Mouse (Mus musculus) right cerebral cortex, postnatal 14 days (tissue): Measurements from ENCODE around the gene Tmem102.

Source experiments
- DNase-seq: peaks from one replicate; pipeline ENCODE4 v3.0.0; 2022

The Tmem102 gene

DNA sequence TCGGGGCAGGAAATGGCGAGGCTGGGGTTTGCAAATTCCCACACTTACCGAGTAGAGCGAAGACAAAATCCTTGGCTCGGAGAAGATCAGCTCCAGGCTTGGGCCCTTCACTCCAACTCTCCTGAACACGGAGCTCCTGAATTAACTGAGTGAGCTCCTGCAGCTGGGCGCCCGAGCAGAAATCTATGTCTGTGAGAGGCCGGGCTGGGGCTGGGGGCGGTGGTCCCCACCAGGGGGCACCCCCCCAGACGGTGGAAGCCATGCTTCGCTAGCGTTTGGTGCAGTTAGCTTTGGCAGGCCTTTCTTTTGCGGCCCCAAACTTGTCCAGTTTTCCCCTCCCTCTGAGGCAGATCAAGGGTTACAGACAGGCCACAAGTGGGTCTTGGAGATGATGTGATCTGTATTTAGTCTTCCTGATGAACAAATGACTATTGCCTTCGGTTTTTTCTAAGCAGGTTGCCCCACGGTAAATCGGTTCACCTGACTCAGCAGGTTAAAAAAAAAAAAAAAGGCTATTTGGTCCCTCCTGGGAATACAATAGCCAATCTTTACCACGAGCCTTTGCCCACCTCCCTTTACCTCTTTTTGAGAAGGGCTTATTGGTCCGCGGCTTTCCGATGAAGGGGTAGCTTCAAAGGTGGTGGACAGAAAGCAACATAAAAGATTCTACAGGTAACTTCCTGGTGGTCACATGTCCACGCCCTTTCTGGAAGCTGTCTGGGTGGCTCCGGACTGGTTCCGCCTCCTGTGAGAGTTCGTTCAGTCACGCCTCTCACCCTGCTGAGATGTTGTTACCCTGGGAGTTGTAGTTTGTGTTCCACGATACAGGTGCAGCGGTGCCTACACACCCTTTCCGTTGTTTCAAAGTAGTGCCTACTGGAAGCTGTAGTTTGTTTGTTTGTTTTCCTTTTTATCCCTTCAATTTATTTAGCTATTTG, at the start of gene Tmem102:
TSS of gene Tmem102 (minus strand) at position 653 of the 938 bp plus-strand sequence.
- no peak for DNase-seq

DNA sequence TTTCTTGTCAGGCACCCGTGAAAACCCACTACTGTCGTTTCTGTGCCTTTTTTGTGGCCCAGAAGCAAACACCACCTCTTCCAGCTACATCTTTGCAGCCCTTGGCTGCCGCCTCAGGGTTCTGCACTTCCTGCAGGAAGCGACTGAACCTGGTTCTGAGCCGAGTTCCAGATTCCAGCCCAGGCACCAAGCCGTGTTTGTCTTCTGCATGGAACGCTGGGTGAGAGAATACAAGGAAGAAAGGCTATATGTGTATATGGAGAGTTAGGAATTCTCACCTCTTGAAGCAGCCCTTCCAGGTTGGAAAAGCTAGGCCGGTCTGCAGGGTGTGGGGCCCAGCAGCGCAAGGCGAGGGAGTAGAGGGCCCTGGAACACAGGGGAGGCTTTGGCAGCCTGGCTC, 49.3 kb upstream of the Tmem102 start:
- no peak for DNase-seq

DNA sequence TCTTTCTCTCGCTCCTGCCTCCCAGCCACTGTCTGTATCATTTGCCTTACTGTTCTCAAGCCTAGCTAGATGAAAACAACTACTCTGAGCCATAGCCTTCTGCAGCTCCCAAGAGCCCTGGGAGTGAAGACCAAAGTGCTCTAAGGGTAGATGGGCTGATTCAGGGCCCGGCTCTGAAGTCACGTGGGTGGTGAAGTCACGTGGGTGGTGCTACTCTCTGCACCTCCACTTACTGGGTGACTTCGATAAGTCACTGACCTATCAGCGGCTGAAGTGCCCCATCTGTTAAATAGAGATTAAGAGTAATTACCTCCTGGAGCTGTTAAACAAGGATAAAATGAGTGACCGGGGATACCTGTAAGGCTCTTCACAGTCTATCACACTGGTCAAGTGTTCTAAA, 48.6 kb upstream of the Tmem102 start:
- no peak for DNase-seq

DNA sequence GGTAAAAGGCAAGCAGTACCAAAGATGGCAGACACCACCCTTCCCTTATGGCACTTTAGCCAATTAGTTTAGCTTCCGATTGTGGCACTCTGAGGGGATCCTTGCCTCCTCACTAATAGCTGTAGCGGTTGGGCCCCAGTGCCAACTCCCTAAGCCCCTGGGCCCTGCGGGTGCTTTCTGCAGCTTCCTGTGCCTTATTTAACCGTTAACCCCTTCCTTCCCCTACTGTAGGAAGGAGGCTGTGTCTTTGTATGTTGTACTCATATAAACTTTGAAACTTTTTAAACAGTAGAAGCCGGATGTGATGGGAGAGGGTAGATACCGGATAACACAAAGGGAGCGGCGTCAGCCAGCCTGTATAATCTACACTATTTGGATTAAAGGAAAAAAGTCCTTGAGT, 45.3 kb upstream of the Tmem102 start:
- no peak for DNase-seq

DNA sequence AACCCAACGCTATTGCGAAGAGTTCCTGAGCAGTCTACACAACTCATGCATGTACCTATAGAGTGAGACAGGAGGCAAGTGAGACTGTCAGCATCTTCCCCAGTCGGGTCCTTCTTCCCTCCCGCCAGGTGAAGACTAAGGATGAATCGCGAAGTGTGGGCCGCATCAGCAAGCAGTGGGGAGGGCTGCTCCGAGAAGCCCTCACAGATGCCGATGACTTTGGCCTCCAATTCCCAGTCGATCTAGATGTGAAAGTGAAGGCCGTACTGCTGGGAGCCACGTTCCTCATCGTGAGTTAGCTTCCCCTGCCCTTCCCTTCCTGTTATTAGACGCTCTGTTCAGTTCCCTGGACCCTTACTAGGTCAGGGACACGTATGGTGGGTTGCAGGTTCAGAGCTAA, 44.5 kb upstream of the Tmem102 start:
- DNase-seq, result no peak

DNA sequence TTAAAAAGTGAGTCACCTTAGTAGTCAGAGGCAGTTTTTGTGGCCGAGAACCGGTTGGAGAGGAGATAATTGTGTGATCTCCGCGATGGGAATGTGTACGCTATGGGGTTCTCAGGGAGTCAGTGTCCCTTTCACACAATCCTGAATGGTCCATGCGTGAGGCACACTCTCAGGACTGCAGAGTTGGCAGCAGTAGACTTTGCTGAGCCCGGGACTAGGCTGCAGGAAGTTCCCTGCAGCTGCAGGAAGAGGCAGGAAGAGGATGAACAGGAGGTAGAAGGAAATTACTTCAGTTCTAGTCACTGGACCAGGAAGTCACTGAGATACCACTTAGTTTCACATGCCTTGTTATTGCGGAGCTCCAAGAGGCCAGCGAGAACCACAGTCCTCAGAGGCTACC, 43.7 kb upstream of the Tmem102 start:
- no peak for DNase-seq

DNA sequence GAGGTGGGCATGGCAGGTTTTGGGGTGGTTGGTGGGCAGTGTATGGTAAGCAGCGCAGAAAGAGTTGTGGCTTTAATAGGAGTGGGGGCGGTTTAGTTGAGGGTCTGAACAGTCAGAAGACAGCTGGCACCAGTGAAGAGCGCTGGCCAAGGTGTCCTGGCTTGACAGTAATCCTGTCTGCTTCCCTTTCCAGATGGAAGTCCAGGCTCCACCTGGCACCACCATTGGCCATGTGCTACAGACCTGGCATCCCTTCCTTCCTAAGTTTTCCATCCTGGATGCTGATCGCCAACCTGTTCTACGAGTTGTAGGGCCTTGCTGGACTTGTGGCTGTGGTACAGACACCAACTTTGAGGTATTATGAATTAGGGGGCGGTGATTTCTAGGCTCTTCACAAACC, 42.6 kb upstream of the Tmem102 start:
- DNase-seq, result no peak

DNA sequence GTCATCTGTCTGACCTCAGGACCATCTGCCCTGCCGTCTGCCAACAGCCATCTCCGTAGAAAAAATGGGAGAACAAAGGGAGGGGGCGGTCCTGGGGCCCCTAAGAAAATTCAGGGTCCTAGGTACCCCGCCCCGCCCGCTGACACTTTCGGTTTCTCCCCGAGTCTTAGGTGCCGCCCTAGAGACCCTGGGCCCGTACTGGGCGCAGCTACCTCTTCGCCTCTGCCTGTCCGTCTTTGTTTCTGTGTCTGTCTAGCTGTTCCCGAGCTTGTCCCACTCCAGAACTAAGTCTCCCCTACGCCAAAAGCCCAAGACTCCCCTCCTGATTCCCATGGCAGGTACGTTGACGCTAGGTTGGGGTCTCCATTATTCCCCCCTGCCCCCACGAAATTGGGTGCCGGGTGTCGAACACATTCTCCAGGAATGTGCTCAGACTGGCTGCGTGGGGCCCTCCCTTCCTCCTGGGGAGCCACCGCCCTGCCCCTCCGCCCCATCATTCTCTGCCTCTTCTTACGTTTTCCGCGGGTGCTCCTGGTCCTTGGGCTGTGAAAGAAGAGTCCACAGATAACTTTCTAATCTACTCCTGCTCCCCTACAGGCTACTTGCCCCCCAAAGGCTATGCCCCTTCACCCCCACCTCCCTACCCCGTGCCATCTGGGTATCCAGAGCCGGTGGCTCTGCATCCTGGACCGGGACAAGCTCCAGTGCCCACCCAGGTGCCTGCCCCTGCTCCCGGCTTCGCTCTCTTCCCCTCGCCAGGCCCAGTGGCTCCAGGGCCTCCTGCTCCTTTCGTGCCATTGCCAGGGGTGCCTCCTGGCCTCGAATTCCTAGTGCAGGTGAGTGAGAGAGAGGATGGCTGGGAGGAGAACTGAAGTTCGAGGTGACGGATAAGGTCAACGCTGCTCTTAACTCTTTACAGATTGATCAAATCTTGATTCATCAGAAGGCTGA, 41.6 kb upstream of the Tmem102 start:
- no peak for DNase-seq

DNA sequence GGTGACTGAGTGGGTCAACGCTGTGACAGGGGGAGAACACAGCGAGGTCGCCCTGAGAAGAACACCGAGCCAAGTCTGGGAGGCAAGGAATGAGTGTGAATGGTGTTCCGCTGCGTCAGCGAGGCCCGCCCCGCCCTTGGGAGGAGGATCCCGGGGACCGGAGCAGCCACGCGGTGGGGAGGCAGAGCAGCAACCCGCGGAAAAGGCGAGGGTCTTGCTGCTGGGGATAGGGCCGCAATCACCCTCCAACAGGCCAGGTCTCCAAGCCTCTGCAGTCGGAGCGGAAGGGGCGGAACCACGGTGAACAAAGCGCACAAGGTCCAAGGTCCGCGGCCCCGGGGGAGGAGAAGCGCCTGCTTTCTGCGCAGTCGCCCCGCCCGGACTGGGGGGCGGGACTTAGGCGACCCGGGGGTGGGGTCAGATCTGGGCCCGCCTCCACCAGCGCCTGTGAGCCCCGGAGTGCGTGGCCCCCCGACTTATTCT, 40.8 kb upstream of the Tmem102 start, which contains the start of gene Plscr3:
TSS of gene Plscr3 (plus strand) at position 179 of the 483 bp plus-strand sequence.
- peak; percentile 81 for DNase-seq

DNA sequence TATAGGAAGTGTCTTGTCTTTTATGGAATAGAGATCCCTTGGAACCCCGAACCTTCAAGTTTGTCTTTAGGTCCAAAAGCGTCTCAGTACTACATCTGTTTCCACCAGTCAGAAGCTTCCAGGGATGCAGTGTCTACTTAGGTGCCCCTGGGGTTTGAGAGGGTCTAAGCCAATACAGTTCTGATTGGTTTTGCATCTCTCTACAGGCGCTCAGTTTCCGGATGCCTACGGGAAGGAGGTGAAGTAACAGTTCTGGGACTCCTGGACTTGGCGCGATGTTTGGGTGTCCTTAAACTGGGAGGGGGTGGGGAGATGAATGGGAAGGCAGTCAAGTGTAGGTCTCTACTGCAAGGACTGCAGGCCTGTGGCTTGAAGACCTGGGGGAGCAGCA, 33.3 kb upstream of the Tmem102 start:
- no peak for DNase-seq

DNA sequence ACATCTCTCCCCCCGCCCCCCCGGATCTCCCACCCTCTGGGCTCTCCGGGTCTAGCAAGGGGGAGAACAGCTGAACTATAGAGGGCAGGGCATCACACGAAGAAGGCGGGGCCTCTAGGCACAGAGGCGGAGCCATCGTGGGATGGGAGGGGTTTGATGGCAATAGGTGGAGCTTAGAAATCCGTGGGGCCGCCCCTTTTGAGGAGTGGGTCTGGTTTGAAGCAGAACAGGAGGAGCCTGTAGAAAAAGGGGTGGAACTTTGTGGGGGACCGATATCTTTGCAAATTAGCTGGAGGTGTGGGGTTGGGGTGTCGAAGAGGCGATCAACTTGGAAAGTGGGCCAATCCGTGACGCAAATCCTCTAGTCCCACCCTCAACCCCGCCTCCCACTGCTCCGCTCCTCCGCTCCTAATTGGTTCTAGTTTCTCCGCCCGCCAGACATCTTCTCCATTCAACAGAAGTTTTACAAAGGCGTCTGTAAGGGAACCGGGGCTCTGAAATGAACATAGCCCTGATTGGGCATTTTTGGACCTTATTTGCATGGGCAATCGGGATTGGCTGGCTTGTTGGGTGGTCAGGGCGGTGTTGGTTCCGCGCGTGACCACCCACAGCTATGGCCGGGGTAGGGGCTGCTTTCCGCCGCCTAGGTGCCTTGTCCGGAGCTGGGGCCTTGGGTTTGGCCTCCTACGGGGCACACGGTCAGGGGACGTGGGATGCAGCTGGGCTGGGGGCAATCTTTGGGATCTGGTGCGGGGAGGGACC, 32.7 kb upstream of the Tmem102 start, which contains the start of gene Tmem256:
TSS of gene Tmem256 (plus strand) at position 563 of the 762 bp plus-strand sequence.
- peak; percentile 94 for DNase-seq

DNA sequence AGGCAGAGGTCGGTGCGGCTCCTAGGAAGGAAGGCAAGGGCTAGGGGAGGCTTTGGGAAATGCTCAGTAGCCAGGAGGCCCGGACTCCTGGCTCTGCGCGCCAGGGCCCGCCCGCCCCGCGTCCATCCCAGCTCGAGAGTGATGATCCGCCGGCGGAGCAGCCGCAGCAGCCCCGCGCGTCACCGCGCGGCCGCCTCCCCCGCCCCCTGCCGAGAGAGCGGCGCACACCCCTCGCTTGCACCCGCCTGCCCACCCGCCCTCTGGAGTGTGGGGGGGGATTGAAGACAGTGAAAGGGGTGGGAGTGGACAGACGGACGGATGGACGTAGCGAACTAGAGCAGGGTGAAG, 32.2 kb upstream of the Tmem102 start, which contains the start of gene Nlgn2:
TSS of gene Nlgn2 (minus strand) at position 181 of the 348 bp plus-strand sequence.
- peak; percentile 82 for DNase-seq

DNA sequence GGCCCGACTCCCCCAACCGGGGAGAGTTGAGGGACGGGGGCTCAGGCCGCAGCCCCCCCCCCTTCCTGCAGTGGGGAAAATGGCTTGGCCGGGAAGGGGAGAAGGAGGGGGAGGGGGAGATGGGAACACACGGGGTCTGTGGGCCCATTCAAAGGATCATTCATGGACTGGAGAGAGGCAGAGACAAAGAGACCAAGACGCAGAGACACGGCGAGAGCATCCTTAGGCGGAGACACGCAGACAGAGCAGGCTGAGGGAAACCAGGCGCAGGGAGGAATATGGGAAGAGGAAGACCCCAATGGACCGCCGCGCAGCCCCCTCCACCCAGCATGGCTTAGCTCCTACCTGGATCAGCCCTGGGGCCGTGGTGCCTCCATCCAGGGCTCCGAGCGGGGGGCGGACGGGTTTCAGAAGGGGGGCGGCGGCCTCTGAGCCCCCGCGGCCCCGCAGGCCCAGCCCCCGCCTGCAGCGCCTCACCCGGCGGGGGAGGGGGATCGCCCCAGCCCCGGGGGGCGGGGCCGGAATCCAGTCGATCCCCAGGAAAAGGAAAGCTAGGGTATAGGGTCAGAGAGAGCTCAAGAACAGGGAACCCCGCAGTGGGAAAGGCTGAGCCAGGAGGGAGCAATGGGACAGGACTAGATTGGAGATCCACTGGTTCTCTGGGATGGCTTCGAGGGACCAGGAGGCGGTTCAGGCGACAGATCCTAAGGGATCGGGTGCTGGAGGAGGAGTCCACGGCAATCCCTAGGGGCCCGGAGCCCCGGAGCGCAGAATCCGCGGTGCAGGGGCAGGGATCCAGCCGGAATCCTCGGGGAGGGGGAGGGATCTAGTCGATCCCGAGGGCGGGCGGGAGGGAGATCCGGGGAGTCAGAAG, 31.5 kb upstream of the Tmem102 start:
- peak; percentile 47 for DNase-seq

DNA sequence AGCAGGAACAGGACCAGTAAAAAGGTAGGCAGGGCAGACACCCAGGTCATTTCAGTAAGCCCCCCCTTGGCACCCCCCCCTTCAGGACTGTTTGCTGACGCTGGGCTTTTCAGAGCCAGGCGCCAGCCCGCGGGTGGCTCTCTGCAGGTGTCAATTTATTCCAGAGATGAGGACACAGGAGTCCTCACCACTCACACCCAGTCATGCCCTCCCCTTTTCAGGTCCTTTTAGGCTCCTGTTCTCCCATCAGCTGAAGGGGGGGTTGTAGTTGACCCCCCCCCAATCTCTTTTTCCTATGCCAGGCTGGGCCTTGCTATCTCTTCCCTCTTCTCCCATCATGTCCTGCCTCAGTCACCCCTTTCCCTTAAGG, 30.5 kb upstream of the Tmem102 start:
- DNase-seq, result no peak

DNA sequence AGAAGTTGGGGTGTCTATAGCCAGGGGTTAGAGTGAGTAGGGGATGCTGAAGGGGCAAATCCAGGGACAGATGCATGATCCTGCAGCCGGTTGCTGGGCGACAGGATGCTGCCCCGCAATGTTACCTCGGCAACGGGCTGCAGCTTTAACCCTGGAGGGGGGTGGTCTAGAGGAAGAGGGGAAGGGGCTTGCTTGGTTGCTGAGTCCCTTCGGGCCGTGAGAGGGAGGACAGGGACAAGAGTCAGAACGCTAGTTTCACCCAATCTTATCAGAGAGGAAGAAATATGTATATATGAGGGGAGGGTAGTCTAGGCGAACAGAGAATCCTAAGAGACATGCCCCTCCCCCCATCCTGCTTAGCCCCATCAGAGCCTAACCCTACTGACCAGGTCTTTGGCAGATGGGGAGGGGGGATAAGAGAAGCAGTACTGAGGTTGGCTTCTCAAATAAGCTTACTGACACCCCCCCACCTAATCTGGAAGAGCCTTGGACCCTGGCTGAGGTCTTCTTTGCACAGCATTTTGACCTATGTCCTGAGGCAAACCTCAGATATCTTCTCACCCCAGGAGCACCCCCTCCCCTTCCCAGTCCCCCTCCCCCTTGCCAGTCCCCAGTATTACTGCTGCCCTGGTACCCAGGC, 30.0 kb upstream of the Tmem102 start:
- DNase-seq, result no peak

DNA sequence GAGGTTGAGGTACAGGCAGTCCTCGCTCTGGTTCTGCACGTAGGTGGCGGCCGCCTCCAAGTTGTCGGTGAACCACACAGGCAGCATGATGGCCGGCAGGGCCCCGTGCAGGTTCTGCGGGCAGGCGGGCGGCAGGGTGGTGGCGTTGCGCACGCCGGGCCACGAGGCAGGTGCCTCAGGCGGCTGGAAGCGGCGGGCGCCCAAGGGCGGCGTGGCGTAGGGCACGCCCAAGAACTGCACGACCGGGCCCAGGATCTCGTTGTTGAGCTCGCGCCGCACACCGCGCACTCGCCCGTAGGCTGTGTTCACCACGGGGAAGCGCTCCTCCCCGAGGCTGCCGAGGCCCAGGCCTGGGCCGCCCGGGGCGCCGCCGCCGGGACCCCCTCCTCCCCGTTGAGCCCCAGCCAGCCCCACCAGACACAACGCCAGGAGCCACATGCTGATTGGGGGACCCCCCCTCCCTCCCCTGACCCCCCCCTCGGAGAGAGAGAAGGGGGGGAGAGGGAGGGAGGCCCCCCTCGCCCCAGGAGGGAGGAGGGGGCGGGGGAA, 28.7 kb upstream of the Tmem102 start:
- DNase-seq, result peak; percentile 38

DNA sequence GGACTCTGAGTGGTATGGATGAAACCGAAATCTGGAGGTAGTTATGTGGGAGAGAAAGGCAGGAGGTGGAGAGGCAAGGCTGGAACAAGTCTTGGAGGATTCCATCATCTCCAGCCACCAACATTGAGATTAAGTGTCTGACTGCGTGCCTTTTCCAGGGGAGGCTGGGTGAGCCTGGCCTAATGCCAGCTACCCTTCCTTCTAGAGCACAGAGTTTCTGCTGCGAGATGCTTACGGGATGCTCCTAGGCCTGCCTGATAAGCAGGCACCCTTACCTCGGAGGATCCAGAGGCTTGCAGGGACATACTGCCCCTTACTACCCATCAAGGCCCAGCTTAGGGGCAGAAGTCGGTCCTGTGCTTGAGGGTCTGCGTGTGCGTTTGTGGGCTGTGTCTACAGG, 28.1 kb upstream of the Tmem102 start:
- DNase-seq, result no peak

DNA sequence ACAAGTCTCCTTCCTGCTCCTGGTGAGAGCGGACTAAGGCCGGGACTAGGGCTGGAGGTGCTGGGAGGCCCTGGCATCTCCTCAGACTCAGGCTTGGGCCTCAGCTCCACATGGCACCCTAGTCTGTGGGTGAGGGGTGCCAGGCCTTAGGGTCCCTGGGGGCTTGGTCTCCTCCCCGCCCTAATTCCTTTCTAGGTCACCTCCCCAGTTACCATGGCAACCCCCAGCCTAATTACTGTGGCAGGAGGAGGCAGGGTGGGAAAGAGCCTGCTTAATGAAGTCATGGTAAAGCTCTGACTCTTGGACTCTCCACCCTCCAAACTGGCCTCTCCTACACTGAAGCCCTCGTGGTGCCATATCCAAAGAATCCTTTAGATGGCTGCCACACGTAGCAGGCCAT, 23.4 kb upstream of the Tmem102 start:
- DNase-seq, result no peak

DNA sequence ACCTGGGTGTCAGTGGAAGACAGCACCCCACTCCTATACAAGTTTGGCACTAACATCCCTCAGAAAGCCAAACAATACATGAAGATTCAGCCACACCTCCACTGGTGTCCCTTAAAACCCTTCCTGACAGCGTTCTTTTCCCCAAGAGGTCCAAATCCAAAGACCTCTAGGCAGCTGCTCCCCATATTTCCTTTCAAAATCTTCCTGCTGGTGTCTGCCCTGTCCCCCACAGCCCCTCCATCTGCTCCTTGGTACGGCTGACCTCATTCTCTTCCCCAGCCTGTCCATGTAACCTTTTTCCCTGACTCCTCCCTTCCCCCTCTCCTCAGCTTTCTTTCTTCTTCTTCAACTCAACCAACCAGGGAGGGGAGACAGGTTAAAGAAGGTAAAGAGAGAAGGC, 18.0 kb upstream of the Tmem102 start:
- no peak for DNase-seq

DNA sequence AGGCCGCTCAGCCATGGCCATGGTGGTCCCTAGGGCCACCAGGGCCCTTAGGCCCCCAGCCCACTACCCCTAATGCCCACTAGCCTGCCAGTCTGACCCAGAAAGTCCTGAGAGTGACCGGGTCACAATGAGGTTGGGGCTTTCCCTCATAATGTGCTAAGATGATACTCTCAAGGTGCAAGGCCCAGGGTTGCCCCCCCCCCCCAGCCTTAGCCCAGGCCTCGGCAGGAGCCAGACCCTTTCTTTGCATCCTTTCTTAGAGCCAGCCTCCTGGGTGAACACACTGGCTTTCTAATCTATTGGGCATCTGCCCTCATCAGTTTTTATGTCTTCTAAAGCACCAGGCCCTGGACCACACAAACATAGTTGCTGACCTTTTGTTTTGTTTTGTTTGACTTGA, 16.7 kb upstream of the Tmem102 start, which contains the start of gene Spem1:
TSS of gene Spem1 (minus strand) at position 101 of the 400 bp plus-strand sequence.
- no peak for DNase-seq

DNA sequence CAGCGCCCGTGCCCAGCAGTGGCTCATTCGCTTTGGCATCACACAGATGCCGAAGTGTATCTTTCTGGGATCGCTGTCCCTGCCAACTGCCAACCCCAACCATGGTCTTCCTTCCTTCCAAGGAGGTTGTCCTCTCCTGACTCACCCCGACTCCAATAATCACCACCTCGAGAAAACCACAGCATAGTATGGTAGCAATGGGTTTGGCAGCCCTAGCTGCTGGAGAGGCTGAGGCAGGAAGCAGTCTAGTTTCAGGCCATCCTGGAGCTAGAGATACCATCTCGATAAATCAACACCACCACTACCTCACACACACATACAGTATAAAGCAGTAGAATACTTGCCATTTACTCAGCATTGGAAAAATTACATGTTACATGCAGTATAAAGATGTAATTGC, 13.4 kb upstream of the Tmem102 start:
- no peak for DNase-seq
